Mouse (Mus musculus): ENCODE measurements around the gene Pnpo. TPM values are rescaled to one million over a fixed set of nuclear protein-coding genes. Genes with fewer than 3 reads are reported as not detected.

Pnpo gene
- polyA plus RNA-seq, 1 experiment from 2014 or later, result 27.5 TPM

DNA sequence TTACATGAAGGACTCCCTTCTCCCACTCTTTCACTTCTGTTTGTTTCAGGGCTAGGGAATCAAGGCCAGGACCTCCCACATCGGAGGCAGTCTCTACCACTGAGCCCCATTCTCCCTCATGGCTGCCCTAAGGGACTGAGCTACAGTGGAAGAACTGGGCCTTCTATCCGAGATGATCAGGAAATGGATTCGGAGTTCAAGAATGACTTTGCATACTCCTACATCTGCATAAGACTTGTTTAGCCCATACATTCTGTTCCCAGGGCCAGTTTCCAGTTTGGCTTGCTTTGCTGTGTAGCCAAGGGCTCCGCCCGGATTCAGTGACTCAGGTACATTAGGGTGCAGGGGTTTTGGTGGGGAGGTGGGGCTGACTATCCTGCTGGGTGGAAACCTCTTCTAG is 36.2 kb upstream of the Pnpo start:
- H3K4me1 ChIP-seq (replicated peaks; ENCODE audit: control insufficient read depth, insufficient read depth, low read length), result peaks cover 18% of the 10 kb centered on the region
- H3K4me3 ChIP-seq (replicated peaks; ENCODE audit: low read length), result no peak overlapping the region
- H3K9ac ChIP-seq, result no peak overlapping the region
- H3K4me2 ChIP-seq (replicated peaks), result no peak overlapping the region
- ATAC-seq (ENCODE audit: low FRiP score), result no peak
- DNase-seq (ENCODE audit: low spot score), result no peak
- H3K36me3 ChIP-seq (replicated peaks; ENCODE audit: control insufficient read depth, insufficient read depth), result no peaks in the 10 kb centered on the region
- WGBS, result 80% methylated on average over 5 of the region's 5 CpGs
- H3K27me3 ChIP-seq (ENCODE audit: control insufficient read depth, insufficient read depth, low read length), result no peaks in the 10 kb centered on the region; the same call in none of the 2 replicates
- H3K9me3 ChIP-seq (ENCODE audit: control insufficient read depth, low read length), result no peaks in the 10 kb centered on the region
- H3K27ac ChIP-seq, result no peak overlapping the region

GRCm38 (mm10) chr11:96979329-96979728 is 35.5 kb upstream of the Pnpo start:
- Histone ChIP-seq H3K27me3 (ENCODE audit: control insufficient read depth, insufficient read depth, low read length) (no peaks in the 10 kb centered on the region; the same call in 1 of the 2 replicates), H3K4me3 (replicated peaks; ENCODE audit: low read length) (no peak overlapping the region), H3K36me3 (replicated peaks; ENCODE audit: control insufficient read depth, insufficient read depth) (no peaks in the 10 kb centered on the region), H3K9ac (no peak overlapping the region), H3K9me3 (ENCODE audit: control insufficient read depth, low read length) (no peaks in the 10 kb centered on the region), H3K27ac (no peak overlapping the region), H3K4me2 (replicated peaks) (no peak overlapping the region), H3K4me1 (replicated peaks; ENCODE audit: control insufficient read depth, insufficient read depth, low read length) (peaks cover 18% of the 10 kb centered on the region)
- DNase-seq (ENCODE audit: low spot score) (no peak), ATAC-seq (ENCODE audit: low FRiP score) (no peak)
- WGBS, result 82% methylated on average over 7 of the region's 7 CpGs

DNA sequence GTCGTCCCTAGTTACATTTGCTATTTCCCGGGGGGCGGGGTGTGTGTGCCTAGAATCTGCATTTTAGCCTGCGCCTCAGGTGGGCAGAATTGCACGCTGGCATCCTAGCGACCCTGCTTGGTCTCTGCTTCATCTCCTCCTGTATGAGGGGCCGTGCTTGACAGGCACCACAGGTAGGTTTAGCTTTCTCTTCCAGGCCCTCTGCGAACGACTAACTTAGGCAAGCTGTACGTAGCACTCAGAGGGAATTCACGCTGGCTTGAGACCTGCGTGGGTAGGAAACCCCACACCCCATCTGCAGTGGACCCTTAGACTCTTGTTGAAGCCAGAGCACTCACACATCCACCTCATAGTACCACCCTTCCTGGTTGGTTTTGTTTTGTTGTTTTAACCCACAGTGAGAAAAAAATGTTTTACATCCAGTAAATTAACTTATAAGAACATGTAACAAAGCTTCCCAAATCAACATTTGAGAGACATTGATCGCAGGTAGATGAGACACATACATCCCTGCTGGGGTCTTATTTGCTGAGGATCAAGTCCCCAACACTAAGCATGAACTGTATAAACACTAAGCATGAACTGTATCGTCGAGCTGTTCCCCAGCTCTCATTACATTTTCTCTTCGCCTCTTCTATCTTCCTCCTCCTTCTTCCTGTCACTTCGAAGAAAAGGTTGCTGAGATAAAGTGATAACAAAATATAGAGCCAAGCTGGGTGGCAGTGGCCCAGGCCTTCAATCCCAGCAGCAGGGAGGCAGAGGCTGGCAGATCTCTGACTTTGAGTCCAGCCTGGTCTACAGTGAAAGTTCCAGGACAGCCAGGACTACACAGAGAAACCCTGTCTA is 34.8 kb upstream of the Pnpo start:
- peak overlapping the region; percentile 46 for H3K4me3 ChIP-seq (replicated peaks; ENCODE audit: low read length)
- no peaks in the 10 kb centered on the region for H3K36me3 ChIP-seq (replicated peaks; ENCODE audit: control insufficient read depth, insufficient read depth)
- H3K9me3 ChIP-seq (ENCODE audit: control insufficient read depth, low read length), result no peaks in the 10 kb centered on the region
- peak overlapping the region; percentile 61 for H3K9ac ChIP-seq
- 34% methylated on average over 17 of the region's 17 CpGs for WGBS
- DNase-seq (ENCODE audit: low spot score) (no peak), ATAC-seq (ENCODE audit: low FRiP score) (no peak)
- H3K4me2 ChIP-seq (replicated peaks), result peak overlapping the region; percentile 80
- peaks cover 18% of the 10 kb centered on the region for H3K4me1 ChIP-seq (replicated peaks; ENCODE audit: control insufficient read depth, insufficient read depth, low read length)
- no peaks in the 10 kb centered on the region for H3K27me3 ChIP-seq (ENCODE audit: control insufficient read depth, insufficient read depth, low read length)
- H3K27ac ChIP-seq, result peak overlapping the region; percentile 79

GRCm38 (mm10) chr11:96977606-96978400 is 34.0 kb upstream of the Pnpo start:
- peak overlapping the region; percentile 54 for H3K4me3 ChIP-seq (replicated peaks; ENCODE audit: low read length)
- H3K9me3 ChIP-seq (ENCODE audit: control insufficient read depth, low read length), result no peaks in the 10 kb centered on the region
- no peaks in the 10 kb centered on the region for H3K27me3 ChIP-seq (ENCODE audit: control insufficient read depth, insufficient read depth, low read length)
- H3K4me1 ChIP-seq (replicated peaks; ENCODE audit: control insufficient read depth, insufficient read depth, low read length), result peaks cover 23% of the 10 kb centered on the region
- peak overlapping the region; percentile 82 for H3K9ac ChIP-seq
- H3K4me2 ChIP-seq (replicated peaks), result peak overlapping the region; percentile 80
- ATAC-seq (ENCODE audit: low FRiP score), result peak; percentile 98
- peak overlapping the region; percentile 98 for H3K27ac ChIP-seq
- WGBS, result under 1% methylated on average over 45 of the region's 45 CpGs
- peak; percentile 98 for DNase-seq (ENCODE audit: low spot score)
- no peaks in the 10 kb centered on the region for H3K36me3 ChIP-seq (replicated peaks; ENCODE audit: control insufficient read depth, insufficient read depth)

- H3K36me3 ChIP-seq (replicated peaks; ENCODE audit: control insufficient read depth, insufficient read depth), result no peaks in the 10 kb centered on the region
Measured at GRCm38 (mm10) chr11:96976911-96977591, 33.3 kb upstream of the Pnpo start.

GRCm38 (mm10) chr11:96976379-96976687 is 32.5 kb upstream of the Pnpo start:
- no peak for ATAC-seq (ENCODE audit: low FRiP score)
- no peak for DNase-seq (ENCODE audit: low spot score)
- Histone ChIP-seq H3K9me3 (ENCODE audit: control insufficient read depth, low read length) (no peaks in the 10 kb centered on the region), H3K4me1 (replicated peaks; ENCODE audit: control insufficient read depth, insufficient read depth, low read length) (peaks cover 23% of the 10 kb centered on the region), H3K36me3 (replicated peaks; ENCODE audit: control insufficient read depth, insufficient read depth) (no peaks in the 10 kb centered on the region), H3K4me2 (replicated peaks) (peak overlapping the region; percentile 76), H3K27me3 (ENCODE audit: control insufficient read depth, insufficient read depth, low read length) (no peaks in the 10 kb centered on the region), H3K4me3 (replicated peaks; ENCODE audit: low read length) (peak overlapping the region; percentile 54), H3K9ac (peak overlapping the region; percentile 82), H3K27ac (peak overlapping the region; percentile 98)
- 51% methylated on average over 3 of the region's 3 CpGs for WGBS

More at GRCm38 (mm10) chr11:96976911-96977591, 33.3 kb upstream of the Pnpo start:
- Histone ChIP-seq H3K4me2 (replicated peaks) (peak overlapping the region; percentile 76), H3K27ac (peak overlapping the region; percentile 98), H3K4me3 (replicated peaks; ENCODE audit: low read length) (peak overlapping the region; percentile 54), H3K27me3 (ENCODE audit: control insufficient read depth, insufficient read depth, low read length) (no peaks in the 10 kb centered on the region), H3K4me1 (replicated peaks; ENCODE audit: control insufficient read depth, insufficient read depth, low read length) (peaks cover 23% of the 10 kb centered on the region), H3K9ac (peak overlapping the region; percentile 82), H3K9me3 (ENCODE audit: control insufficient read depth, low read length) (no peaks in the 10 kb centered on the region)
- DNase-seq (ENCODE audit: low spot score), result peak; percentile 78
- ATAC-seq (ENCODE audit: low FRiP score), result peak; percentile 76
- WGBS, result 0% methylated on average over 45 of the region's 50 CpGs

- Histone ChIP-seq H3K27ac (peak overlapping the region; percentile 98), H3K4me1 (replicated peaks; ENCODE audit: control insufficient read depth, insufficient read depth, low read length) (peaks cover 23% of the 10 kb centered on the region), H3K4me3 (replicated peaks; ENCODE audit: low read length) (peak overlapping the region; percentile 54), H3K36me3 (replicated peaks; ENCODE audit: control insufficient read depth, insufficient read depth) (no peaks in the 10 kb centered on the region), H3K4me2 (replicated peaks) (peak overlapping the region; percentile 76), H3K9me3 (ENCODE audit: control insufficient read depth, low read length) (no peaks in the 10 kb centered on the region), H3K27me3 (ENCODE audit: control insufficient read depth, insufficient read depth, low read length) (no peaks in the 10 kb centered on the region), H3K9ac (peak overlapping the region; percentile 82)
- DNase-seq (ENCODE audit: low spot score), result no peak
- WGBS, result 77% methylated on average over 10 of the region's 10 CpGs
- no peak for ATAC-seq (ENCODE audit: low FRiP score)
Measured at GRCm38 (mm10) chr11:96975511-96976378, 32.0 kb upstream of the Pnpo start.

- ATAC-seq (ENCODE audit: low FRiP score) (no peak), DNase-seq (ENCODE audit: low spot score) (no peak)
- Histone ChIP-seq H3K4me3 (replicated peaks; ENCODE audit: low read length) (no peak overlapping the region), H3K36me3 (replicated peaks; ENCODE audit: control insufficient read depth, insufficient read depth) (no peaks in the 10 kb centered on the region), H3K9ac (no peak overlapping the region), H3K27ac (no peak overlapping the region), H3K4me1 (replicated peaks; ENCODE audit: control insufficient read depth, insufficient read depth, low read length) (peaks cover 30% of the 10 kb centered on the region), H3K27me3 (ENCODE audit: control insufficient read depth, insufficient read depth, low read length) (no peaks in the 10 kb centered on the region), H3K9me3 (ENCODE audit: control insufficient read depth, low read length) (no peaks in the 10 kb centered on the region), H3K4me2 (replicated peaks) (no peak overlapping the region)
- 88% methylated on average over 5 of the region's 5 CpGs for WGBS
Measured at GRCm38 (mm10) chr11:96974813-96975212, 31.0 kb upstream of the Pnpo start.

Measured in hindbrain, embryonic 14.5 days (tissue).